Mouse (Mus musculus): ENCODE results near the gene Foxi3. TPM values are rescaled to one million over a fixed set of nuclear protein-coding genes. Genes with fewer than 3 reads are reported as not detected.

Foxi3 gene
- total RNA-seq, 1 experiment, result 4.2 TPM

GRCm38 (mm10) chr6:71004161-71004560, 47.8 kb downstream of the Foxi3 start:
- TF ChIP-seq ZNF384 (IDR thresholded peaks at IDR 0.05; ENCODE audit: low read depth, low read length) (no peak), HCFC1 (IDR thresholded peaks at IDR 0.05; ENCODE audit: borderline replicate concordance, insufficient read depth, low read length) (no peak), MAFK (IDR thresholded peaks at IDR 0.05; ENCODE audit: insufficient read depth, low read depth, low read length) (no peak), ZC3H11A (IDR thresholded peaks at IDR 0.05; ENCODE audit: borderline replicate concordance, low read depth, low read length) (no peak)
- DNase-seq (ENCODE audit: low read depth, low spot score), result no peak
- Histone ChIP-seq H3K36me3 (ENCODE audit: control insufficient read depth, insufficient read depth, low read length, poor library complexity, severe bottlenecking) (no peaks in the 10 kb centered on the region), H3K4me3 (ENCODE audit: insufficient read depth in 1 of 2, low read depth in 1 of 2, low read length in 2 of 2, poor library complexity in 1 of 2, severe bottlenecking in 1 of 2) (no peak overlapping the region), H3K27ac (ENCODE audit: insufficient read depth, low read depth, low read length, poor library complexity, severe bottlenecking) (no peak overlapping the region), H3K9ac (ENCODE audit: insufficient read depth, low read depth, low read length, poor library complexity, severe bottlenecking) (no peak overlapping the region), H3K4me1 (ENCODE audit: control insufficient read depth in 2 of 2, insufficient read depth in 2 of 2, low read length in 2 of 2, poor library complexity in 1 of 2) (no peaks in the 10 kb centered on the region; a peak in 1 of 4 replicates), H3K9me3 (ENCODE audit: control insufficient read depth, insufficient read depth, low read depth, low read length) (no peaks in the 10 kb centered on the region)
- in situ Hi-C loops (cut with MboI; ENCODE audit: low sequenced_read_pairs in 2 of 2, unreplicated experiment in 2 of 2), result no loop called here

Other genes with a start within 250 kb of the Foxi3 start
- 8.0 and 11.0 TPM in 2 replicates for gene Rpia, start 164.3 kb upstream of the Foxi3 start, total RNA-seq (2012; rRNA removed)
- gene Eif2ak3, start 112.0 kb upstream of the Foxi3 start, total RNA-seq (2012; rRNA removed), result 33.9 and 53.9 TPM in 2 replicates
- gene Tex37, start 37.6 kb upstream of the Foxi3 start, total RNA-seq (2012; rRNA removed), result not detected in 2 replicates
- gene Thnsl2, start 187.9 kb downstream of the Foxi3 start, total RNA-seq (2012; rRNA removed), result 4.5 and 5.2 TPM in 2 replicates
- gene Fabp1, start 243.3 kb downstream of the Foxi3 start, total RNA-seq (2012; rRNA removed), result not detected in 2 replicates

Data from ES-E14 (cell line).